Mouse (Mus musculus) retina, postnatal 1 day (tissue): ENCODE measurements around the gene Rhox2e.
"Not testable (repeated sequence)": the region's sequence is repeated elsewhere in the genome, so short reads cannot be mapped to it uniquely, and the experiment has no call there.

Source experiments
- DNase-seq: peaks from one replicate; pipeline ENCODE4 v3.0.0-alpha.2; 2012

Rhox2e gene

GRCm38 (mm10) chrX:37530152-37530551, at the start of gene Rhox2e:
Gene Rhox2e, plus strand, starts transcription at chrX:37530452.
- DNase-seq = not testable (repeated sequence)

GRCm38 (mm10) chrX:37514059-37514458, 16.2 kb upstream of the Rhox2e start, which contains the start of gene Rhox4d:
Gene Rhox4d, plus strand, starts transcription at chrX:37514359.
- DNase-seq = not testable (repeated sequence)

GRCm38 (mm10) chrX:37541719-37542118, 11.5 kb downstream of the Rhox2e start, which contains the start of gene Rhox3e:
Gene Rhox3e, plus strand, starts transcription at chrX:37542019.
- DNase-seq = not testable (repeated sequence)

- not testable (repeated sequence) for DNase-seq
Observed at GRCm38 (mm10) chrX:37557112-37557511, 26.9 kb downstream of the Rhox2e start, which contains the start of gene Rhox4e. Gene Rhox4e, plus strand, starts transcription at chrX:37557412.

- not testable (repeated sequence) for DNase-seq
Observed at GRCm38 (mm10) chrX:37571105-37571504, 40.9 kb downstream of the Rhox2e start, which contains the start of gene Rhox2f. Gene Rhox2f, plus strand, starts transcription at chrX:37571405.

GRCm38 (mm10) chrX:37572638-37573037, 42.4 kb downstream of the Rhox2e start:
- not testable (repeated sequence) for DNase-seq

DNA sequence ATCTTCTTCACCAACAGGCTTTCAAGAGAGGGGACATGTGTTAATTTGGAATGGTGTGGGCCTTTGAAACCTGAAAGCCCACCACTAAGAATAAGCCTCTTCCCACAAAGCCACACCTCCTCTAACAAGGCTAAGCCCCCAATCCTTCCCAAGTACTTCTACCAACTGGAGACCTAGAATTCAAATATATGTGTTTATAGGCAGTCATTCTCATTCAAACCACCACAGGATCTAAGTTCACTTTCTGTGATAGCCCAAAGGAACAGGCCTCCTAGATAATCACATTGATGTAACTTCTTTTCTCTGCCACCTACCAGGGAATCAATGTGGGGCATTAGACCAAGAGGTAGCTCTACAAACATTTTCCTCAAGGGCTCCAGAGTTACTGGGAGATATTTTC, 50.4 kb downstream of the Rhox2e start, which contains the start of gene Rhox3f:
Gene Rhox3f (plus strand): TSS at position 301 of the 400 bp plus-strand sequence.
- not testable (repeated sequence) for DNase-seq
